Mouse (Mus musculus): ENCODE measurements around the gene Caln1. TPM values are rescaled to one million over a fixed set of nuclear protein-coding genes. Genes with fewer than 3 reads are reported as not detected.

The Caln1 gene
- polyA plus RNA-seq, 1 experiment from 2014 or later = 2.0 TPM

DNA sequence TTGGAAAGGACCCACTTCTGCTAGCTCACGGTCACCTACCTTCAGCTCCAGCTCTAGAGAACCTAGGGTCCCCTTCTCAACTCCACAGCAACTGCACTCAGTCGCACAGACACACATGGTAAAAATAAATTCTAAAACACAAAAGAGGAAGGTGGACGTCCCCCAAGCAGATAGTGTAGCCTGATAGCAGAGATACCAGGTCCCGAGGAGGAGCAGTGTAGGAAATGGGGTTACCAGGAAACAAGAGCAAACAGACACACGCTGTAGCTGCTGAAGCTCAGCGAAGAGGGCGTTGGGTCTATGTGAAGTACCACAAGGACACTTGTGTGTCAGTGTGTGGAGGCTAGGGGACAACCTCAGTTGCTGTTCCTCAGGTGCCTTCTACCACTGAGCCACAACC is 24.3 kb upstream of the Caln1 start:
- Histone ChIP-seq H3K4me1 (0 out of 2 replicates have a peak, but pooled peaks cover 8% of the 10 kb centered on the region), H3K27ac (no peak overlapping the region), H3K36me3 (ENCODE audit: poor library complexity, severe bottlenecking) (peaks cover 33% of the 10 kb centered on the region), H3K9me3 (replicated peaks) (peaks cover 14% of the 10 kb centered on the region), H3K4me3 (no peak overlapping the region), H3K9ac (no peak overlapping the region), H3K4me2 (no peak overlapping the region), H3K27me3 (no peaks in the 10 kb centered on the region)
- no peak for ATAC-seq
- WGBS = 95% methylated on average over 7 of the region's 7 CpGs

DNA sequence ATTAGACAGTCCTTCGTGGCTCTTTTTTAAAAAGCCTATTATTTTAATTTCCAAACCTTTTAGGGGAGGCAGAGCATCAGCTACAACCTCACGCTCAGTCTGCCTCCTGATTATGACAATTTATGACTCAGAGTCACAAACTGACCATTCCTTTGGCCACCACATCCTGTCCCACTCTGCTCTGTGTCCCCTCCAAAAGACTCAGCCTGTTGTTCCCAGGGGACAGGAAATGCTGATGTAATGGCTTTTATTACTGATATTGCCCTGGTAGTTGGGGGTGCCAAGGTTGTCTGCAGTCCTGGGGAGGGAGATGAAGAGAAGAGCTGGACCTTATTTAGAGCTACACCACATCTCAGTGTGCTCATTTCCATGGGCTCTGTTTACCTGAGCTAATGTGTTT is 23.4 kb upstream of the Caln1 start:
- Histone ChIP-seq H3K27me3 (no peaks in the 10 kb centered on the region), H3K4me2 (no peak overlapping the region), H3K27ac (no peak overlapping the region), H3K9me3 (replicated peaks) (peaks cover 14% of the 10 kb centered on the region), H3K36me3 (ENCODE audit: poor library complexity, severe bottlenecking) (peaks cover 24% of the 10 kb centered on the region), H3K9ac (no peak overlapping the region), H3K4me3 (no peak overlapping the region), H3K4me1 (0 out of 2 replicates have a peak, but pooled peaks cover 8% of the 10 kb centered on the region)
- WGBS = 90% methylated on average over 2 of the region's 2 CpGs
- no peak for ATAC-seq

DNA sequence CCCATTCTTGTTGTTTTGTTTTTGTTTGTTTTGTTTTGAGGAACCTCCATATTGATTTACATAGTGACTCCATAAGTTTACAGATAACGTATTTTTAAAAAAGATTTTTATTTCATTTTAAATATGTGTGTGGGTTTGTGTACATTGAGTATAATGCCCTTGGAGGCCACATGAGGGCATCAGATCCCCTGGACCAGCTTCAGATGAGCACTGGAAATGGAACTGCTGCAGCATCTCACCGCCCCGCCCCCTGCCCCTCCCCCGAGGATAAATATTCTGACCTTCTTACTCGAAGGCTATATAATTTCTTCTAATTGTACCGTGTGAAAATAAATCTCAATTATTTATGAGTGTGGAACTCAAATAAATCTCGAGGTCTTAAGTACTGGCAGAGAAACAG is 14.0 kb upstream of the Caln1 start:
- Histone ChIP-seq H3K4me1 (no peaks in the 10 kb centered on the region), H3K9me3 (replicated peaks) (no peaks in the 10 kb centered on the region), H3K27ac (no peak overlapping the region), H3K9ac (no peak overlapping the region), H3K27me3 (no peaks in the 10 kb centered on the region), H3K4me2 (no peak overlapping the region), H3K4me3 (no peak overlapping the region), H3K36me3 (ENCODE audit: poor library complexity, severe bottlenecking) (no peaks in the 10 kb centered on the region)
- ATAC-seq = no peak
- 65% methylated on average over 7 of the region's 7 CpGs for WGBS

DNA sequence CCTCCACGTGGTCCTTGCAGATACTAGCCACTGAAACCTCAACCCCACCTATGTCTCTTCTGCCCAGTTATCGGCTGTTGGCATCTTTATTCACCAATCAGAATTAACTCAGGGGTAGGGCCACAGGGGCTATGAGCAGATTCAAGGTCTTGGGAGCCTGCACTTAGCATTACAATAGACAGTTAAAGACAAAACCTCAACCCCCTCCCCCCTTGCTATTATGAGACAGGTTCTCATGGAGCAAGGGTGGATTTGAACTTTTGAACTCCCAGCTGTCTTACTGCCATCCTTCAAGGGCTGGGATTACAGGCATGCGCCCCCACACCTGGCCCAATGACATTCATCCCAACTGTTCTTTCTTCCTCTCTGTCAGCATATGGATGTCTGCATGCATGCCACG is 6.1 kb upstream of the Caln1 start:
- H3K36me3 ChIP-seq (ENCODE audit: poor library complexity, severe bottlenecking) = no peaks in the 10 kb centered on the region
- H3K4me2 ChIP-seq = no peak overlapping the region
- H3K9me3 ChIP-seq (replicated peaks) = no peaks in the 10 kb centered on the region
- H3K4me1 ChIP-seq = no peaks in the 10 kb centered on the region
- no peak for ATAC-seq
- no peak overlapping the region for H3K27ac ChIP-seq
- no peak overlapping the region for H3K4me3 ChIP-seq
- WGBS = 72% methylated on average over 4 of the region's 4 CpGs
- H3K27me3 ChIP-seq = no peaks in the 10 kb centered on the region
- H3K9ac ChIP-seq = no peak overlapping the region

DNA sequence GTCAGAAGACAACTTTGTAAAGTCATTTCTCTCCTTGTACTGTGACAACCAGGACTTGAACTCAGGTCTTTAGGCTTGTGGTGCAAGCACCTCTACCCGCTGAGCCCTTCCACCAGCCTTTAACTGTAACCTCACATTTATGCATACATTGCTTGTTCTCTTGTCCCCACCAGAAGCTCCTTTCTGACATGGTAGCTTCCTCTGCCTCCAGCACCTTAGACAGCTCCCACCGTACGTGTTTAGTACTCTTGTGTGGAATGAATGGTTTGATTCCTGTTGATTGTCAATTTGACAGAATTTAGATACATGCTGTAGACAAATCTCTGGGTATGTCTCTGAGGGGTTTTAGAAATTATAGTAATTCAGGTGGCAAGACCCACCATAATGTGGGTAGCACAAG is 5.5 kb upstream of the Caln1 start:
- ATAC-seq = no peak
- 53% methylated on average over 3 of the region's 3 CpGs for WGBS

DNA sequence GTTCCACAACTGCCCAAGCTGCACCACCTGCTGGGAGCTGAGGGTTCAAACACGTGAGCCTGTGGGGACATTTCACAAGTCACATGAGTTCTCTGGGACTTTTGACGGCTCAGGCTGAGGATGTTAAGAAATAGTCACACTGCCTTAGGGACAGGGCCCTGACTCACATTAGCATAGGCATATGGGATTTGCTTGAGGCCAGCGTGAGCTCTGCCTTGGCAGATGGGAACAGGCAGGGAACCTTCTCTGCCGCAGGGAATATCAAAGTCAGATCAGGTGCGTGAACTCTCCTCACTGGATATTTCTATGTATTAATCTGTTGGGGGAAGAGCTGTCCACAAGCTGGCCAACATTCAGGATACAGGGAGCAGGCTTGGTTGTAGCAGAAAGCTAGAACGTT is 1.0 kb upstream of the Caln1 start:
- ATAC-seq = no peak

More for the DNA sequence above, 5.5 kb upstream of the Caln1 start:
- no peak overlapping the region for H3K27ac ChIP-seq
- no peaks in the 10 kb centered on the region for H3K27me3 ChIP-seq
- no peaks in the 10 kb centered on the region for H3K9me3 ChIP-seq (replicated peaks)
- H3K9ac ChIP-seq = no peak overlapping the region
- H3K4me3 ChIP-seq = no peak overlapping the region
- H3K4me2 ChIP-seq = no peak overlapping the region
- no peaks in the 10 kb centered on the region for H3K4me1 ChIP-seq
- no peaks in the 10 kb centered on the region for H3K36me3 ChIP-seq (ENCODE audit: poor library complexity, severe bottlenecking)

DNA sequence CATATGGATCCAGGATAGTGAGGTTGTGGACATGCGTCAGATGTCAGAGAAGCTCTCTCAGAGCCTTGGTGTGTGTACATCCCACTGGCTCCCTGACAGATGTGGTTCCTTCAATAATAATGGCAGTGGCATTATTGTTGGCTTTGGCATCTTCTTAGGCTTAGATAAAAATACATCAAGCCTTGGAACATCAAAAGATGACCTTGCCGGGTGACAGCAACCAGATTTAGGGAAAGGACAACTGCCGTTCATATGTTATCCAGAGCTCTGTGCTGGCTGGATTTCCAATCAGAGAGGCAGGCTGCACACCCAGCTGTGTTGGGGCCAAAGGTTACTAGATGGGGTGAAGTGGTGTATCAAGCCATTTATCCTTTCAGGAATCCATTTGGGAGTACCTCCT is 6.2 kb downstream of the Caln1 start:
- ATAC-seq = no peak
- Histone ChIP-seq H3K4me2 (no peak overlapping the region), H3K36me3 (ENCODE audit: poor library complexity, severe bottlenecking) (no peaks in the 10 kb centered on the region), H3K4me1 (no peaks in the 10 kb centered on the region), H3K27me3 (no peaks in the 10 kb centered on the region), H3K9me3 (replicated peaks) (no peaks in the 10 kb centered on the region), H3K27ac (no peak overlapping the region), H3K4me3 (no peak overlapping the region), H3K9ac (no peak overlapping the region)
- WGBS = 87% methylated on average over 3 of the region's 3 CpGs

More for the DNA sequence above, 1.0 kb upstream of the Caln1 start:
- Histone ChIP-seq H3K36me3 (ENCODE audit: poor library complexity, severe bottlenecking) (no peaks in the 10 kb centered on the region), H3K9me3 (replicated peaks) (no peaks in the 10 kb centered on the region), H3K27ac (no peak overlapping the region), H3K27me3 (no peaks in the 10 kb centered on the region), H3K4me3 (no peak overlapping the region), H3K4me1 (no peaks in the 10 kb centered on the region), H3K4me2 (no peak overlapping the region), H3K9ac (no peak overlapping the region)
- WGBS = 83% methylated on average over 6 of the region's 6 CpGs

DNA sequence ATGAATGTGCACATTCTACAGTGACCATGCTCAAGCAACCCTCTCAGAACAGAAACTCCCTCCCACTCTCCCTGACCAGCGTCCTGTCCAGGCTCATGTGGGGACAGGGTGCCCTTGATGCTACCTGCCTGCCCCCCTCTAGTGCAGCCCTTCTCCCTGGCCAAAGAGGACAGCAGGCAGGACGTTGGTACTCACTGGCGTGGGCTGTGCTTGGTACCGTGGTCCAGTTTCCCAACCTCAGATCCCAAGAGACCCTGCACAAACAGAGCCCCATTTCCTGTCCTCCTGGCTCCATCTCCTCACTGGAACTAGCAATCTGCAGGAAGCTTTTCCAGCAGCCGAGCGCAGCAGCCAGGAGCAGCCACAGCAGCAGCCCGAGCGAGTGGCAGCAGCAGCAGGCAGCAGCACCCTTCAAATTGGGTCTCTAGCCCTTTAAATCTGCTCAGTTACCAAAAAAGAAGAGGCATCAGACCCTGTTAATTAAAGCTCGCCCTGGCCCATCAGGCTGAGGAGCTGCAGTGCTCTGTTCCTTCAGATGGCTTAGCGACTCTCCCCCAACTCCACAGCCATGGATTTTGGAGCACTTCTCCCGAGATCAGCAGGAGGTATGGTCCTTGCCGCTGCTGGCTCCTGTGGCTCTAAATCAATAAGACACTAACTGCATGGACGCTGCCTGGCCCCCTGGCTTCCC is 15.1 kb downstream of the Caln1 start, which contains the start of gene A330070K13Rik:
Gene A330070K13Rik (minus strand): TSS at position 410 of the 691 bp plus-strand sequence.
- no peaks in the 10 kb centered on the region for H3K36me3 ChIP-seq (ENCODE audit: poor library complexity, severe bottlenecking)
- 11% methylated on average over 13 of the region's 13 CpGs for WGBS
- peaks cover 7% of the 10 kb centered on the region for H3K4me1 ChIP-seq
- no peak for ATAC-seq
- no peak within 1 kb of the TSS for H3K27ac ChIP-seq
- H3K9me3 ChIP-seq (replicated peaks) = no peaks in the 10 kb centered on the region
- H3K9ac ChIP-seq = peak within 1 kb of the TSS; percentile 35
- H3K4me3 ChIP-seq = no peak within 1 kb of the TSS
- H3K4me2 ChIP-seq = peak within 1 kb of the TSS; percentile 47
- no peaks in the 10 kb centered on the region for H3K27me3 ChIP-seq

DNA sequence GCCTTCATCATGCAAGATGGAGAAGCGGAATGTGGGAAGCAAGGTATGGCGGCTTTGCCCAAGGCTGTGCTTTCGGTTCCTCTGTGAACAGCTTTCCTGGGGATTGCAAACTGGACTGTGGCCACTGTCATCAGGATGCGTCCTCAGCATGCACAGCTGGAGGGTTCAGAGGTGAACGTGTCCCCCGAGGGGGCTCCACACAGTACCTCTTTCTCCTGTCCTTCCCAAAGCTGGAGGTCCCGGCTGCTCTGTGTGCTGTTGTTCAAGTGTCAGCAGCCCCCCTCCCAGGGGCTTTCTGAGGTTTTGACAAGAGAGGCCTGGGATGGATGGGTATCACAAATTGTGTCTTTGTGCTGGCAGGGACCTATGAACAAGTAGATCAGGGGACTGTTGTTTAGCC is 17.2 kb downstream of the Caln1 start:
- H3K9me3 ChIP-seq (replicated peaks) = peaks cover 6% of the 10 kb centered on the region; the same call in 1 of the 2 replicates
- no peak overlapping the region for H3K4me3 ChIP-seq
- H3K4me1 ChIP-seq = peaks cover 7% of the 10 kb centered on the region
- no peak for ATAC-seq
- H3K9ac ChIP-seq = no peak overlapping the region
- no peaks in the 10 kb centered on the region for H3K27me3 ChIP-seq
- H3K36me3 ChIP-seq (ENCODE audit: poor library complexity, severe bottlenecking) = no peaks in the 10 kb centered on the region
- WGBS = 77% methylated on average over 7 of the region's 7 CpGs
- H3K4me2 ChIP-seq = no peak overlapping the region
- H3K27ac ChIP-seq = no peak overlapping the region

DNA sequence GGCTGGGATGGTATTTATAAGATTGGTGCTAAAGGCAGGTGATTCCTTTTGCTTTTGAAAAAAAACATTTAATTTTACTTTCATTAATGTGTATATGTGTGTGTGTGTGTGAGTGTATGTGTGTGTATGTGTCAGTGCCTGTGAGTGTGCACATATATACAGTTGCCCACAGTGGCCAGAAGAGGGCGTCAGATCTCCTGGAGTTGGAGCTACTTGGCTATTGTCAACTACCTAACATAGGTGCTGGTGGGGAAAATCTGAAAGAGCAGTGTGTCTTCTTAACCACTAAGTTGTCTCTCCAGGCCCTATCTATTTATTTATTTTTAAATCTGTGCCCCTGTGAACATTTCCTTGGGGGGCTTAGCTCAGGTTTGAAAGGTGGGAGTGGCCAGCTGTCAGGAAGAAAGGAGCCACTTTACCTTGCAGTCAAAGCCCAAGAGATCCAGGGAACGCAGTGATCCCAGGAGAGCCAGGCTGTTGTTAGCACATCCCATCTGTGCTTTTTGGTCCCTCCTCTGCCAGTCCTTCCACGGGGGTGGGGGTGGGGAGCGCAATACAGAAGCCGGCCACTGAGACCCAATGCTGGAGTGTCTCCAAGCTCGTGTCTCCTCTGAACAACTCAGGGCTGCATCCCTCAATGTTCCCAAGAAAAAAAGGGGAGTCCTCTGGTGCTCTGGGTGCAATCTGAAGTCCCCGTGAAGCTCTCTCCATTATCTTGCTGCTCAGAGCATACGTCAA is 24.5 kb downstream of the Caln1 start:
- no peak overlapping the region for H3K27ac ChIP-seq
- H3K27me3 ChIP-seq = no peaks in the 10 kb centered on the region
- no peak for ATAC-seq
- peaks cover 6% of the 10 kb centered on the region; the same call in 1 of the 2 replicates for H3K9me3 ChIP-seq (replicated peaks)
- H3K9ac ChIP-seq = no peak overlapping the region
- no peaks in the 10 kb centered on the region for H3K4me1 ChIP-seq
- no peak overlapping the region for H3K4me3 ChIP-seq
- WGBS = 48% methylated on average over 8 of the region's 8 CpGs
- no peaks in the 10 kb centered on the region for H3K36me3 ChIP-seq (ENCODE audit: poor library complexity, severe bottlenecking)
- H3K4me2 ChIP-seq = no peak overlapping the region

DNA sequence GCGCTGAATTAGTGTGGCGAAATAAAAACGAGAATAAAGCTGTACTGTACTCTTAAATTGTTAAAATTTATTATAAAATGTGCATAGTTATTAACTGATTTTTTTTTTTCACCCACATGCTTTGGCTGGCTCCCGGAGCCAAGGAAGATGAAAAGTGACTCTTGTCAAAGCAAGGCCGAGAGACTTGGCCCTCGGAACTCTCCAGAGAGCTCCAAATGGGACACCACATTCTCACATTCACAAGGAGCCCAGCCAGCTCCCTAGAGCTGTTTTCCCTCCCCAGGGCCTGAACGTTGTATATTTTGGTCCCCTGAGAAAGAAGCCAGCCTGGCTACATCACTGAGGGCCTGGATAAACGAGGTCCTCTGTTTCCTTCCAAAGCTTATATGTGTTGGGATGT is 25.1 kb downstream of the Caln1 start:
- H3K27me3 ChIP-seq = no peaks in the 10 kb centered on the region
- H3K9me3 ChIP-seq (replicated peaks) = peaks cover 6% of the 10 kb centered on the region; the same call in 1 of the 2 replicates
- no peak overlapping the region for H3K4me2 ChIP-seq
- no peaks in the 10 kb centered on the region for H3K36me3 ChIP-seq (ENCODE audit: poor library complexity, severe bottlenecking)
- H3K4me1 ChIP-seq = no peaks in the 10 kb centered on the region
- no peak overlapping the region for H3K4me3 ChIP-seq
- 86% methylated on average over 8 of the region's 8 CpGs for WGBS
- ATAC-seq = no peak
- H3K9ac ChIP-seq = no peak overlapping the region
- no peak overlapping the region for H3K27ac ChIP-seq

DNA sequence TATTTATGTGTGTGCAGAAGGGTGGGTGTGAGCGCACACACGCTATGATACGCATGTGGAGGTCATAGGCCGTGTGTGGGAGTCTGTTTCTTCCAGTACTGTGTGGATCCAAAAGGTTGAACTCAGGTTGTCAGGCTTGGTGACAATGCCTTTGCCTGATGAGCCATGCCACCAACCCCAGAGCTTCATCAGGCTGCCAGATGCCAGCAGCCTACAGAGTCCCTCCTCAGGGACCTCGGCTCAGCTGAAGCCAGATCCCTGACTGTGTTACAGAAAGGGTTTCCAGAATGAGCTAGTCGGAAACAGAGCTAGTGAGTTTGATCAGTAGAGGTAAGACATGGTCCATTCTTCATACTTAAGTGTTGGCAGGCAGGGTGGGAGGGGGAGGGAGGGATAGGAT is 25.9 kb downstream of the Caln1 start:
- H3K9ac ChIP-seq = no peak overlapping the region
- no peak for ATAC-seq
- WGBS = 82% methylated on average over 6 of the region's 6 CpGs

More for the DNA sequence above, 25.9 kb downstream of the Caln1 start:
- Histone ChIP-seq H3K9me3 (replicated peaks) (peaks cover 6% of the 10 kb centered on the region; the same call in 1 of the 2 replicates), H3K27ac (no peak overlapping the region), H3K36me3 (ENCODE audit: poor library complexity, severe bottlenecking) (no peaks in the 10 kb centered on the region), H3K4me3 (no peak overlapping the region), H3K4me1 (no peaks in the 10 kb centered on the region), H3K27me3 (no peaks in the 10 kb centered on the region), H3K4me2 (no peak overlapping the region)
